Mouse (Mus musculus) megakaryocyte-erythroid progenitor cell, adult 5-6 weeks (primary cell): ENCODE results near the gene Adgrl1. TPM values are rescaled to one million over a fixed set of nuclear protein-coding genes. Genes with fewer than 3 reads are reported as not detected.

ENCODE experiments used
- ATAC-seq: replicated peaks from 2 replicates; pipeline ENCODE4 v1.8.0; 2016; ENCODE audit warnings: mild to moderate bottlenecking, inconsistent platforms; ENCODE audit not compliant: severe bottlenecking, poor library complexity, low FRiP score, low TSS enrichment
- total RNA-seq, 2 experiments: library from RNA; stranded (forward) in 1 of 2; stranded (reverse) in 1 of 2; fragments of 200-1000, 215-1000 nt in 1 of 2; fragments of >200 nt in 1 of 2; fragmentation: Nextera tagmentation in 1 of 2; gene quantifications; 2 replicates each; pipeline ENCODE4 v1.2.3; 2014 to 2017

Gene Adgrl1
- total RNA-seq, 2 experiments from 2014 or later = 13.2 to 25.2 TPM

- no peak for ATAC-seq
Measured at GRCm38 (mm10) chr8:83938330-83938729, 38.4 kb downstream of the Adgrl1 start.

- ATAC-seq = no peak
Measured at GRCm38 (mm10) chr8:83941066-83941677, 41.3 kb downstream of the Adgrl1 start.

DNA sequence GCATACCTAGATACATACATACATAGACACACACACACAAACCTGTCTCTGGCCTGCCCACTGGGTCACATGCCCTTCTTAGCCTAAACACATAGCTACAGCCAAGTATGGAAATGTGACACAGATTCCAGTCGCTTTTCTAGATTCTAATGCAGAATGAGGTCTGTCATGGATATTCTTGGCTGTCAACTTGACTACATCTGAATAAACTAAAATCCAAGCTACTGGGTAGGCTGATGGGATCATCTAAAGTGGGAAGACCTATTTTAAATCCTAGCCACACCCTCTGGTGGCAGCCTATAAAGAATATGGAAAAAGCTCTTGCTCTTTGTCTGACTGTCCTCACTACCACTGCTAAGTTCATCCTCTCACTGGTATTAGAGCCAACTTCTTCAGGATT is 42.5 kb downstream of the Adgrl1 start:
- ATAC-seq = no peak

DNA sequence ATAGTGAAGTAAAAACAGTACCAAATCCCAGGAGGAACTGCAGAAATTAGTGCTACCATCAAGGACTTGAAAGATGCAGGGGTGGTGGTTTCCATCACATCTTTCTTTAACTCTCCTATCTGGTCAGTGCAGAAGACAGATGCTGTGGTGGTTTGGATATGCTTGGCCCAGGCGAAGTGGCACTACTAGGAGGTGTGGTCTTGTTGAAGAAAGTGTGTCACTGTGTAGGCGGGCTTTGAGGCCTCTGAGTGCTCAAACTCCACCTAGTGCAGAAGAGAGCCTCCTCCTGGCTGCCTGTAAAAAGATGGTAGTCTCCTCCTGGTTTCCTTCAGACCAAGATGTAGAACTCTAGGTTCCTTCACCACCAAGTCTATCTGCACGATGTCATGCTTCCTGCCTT is 45.6 kb downstream of the Adgrl1 start:
- ATAC-seq = 0 out of 2 replicates have a peak, but pooled peaks have one; percentile 34

- no peak for ATAC-seq
Measured at GRCm38 (mm10) chr8:83954749-83955105, 54.8 kb downstream of the Adgrl1 start.

DNA sequence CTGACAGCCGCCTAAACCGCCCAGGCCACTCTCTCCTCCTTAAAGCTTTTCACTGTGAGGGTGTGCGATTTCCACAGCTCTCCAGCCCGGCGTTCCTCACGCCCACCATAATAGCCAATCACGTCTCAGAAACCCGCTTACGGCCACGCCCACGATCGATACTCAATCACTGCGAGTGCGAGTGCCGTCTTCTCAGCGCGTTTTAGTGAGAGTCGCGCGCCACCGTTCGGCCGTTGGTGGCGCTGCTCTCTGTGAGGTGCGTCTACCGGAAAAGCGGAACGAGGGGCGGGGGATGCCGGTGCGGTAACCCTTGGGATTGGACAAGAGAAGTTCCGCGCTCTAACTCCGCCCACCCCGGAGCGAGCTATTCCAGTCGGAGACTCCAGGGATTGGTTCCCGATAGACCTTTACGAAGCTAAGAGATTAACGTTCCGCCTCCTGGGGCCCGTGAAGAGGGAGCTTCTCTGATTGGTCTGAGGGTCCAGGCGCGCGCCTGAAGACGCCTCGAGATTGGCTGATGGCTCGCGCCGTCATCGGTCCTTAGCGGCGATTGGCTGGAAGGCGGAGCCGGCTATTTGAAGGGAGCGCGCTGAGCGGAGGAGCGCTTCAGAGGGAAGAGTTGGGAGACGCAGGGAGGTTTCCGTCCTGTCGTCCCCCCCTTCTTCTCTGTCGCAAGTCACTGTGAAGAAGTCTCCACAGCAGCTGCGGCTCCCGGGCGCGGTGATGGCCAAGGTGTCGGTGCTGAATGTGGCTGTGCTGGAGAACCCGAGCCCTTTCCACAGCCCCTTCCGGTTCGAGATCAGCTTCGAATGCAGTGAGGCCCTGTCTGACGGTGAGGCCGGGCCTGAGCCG is 55.4 kb downstream of the Adgrl1 start, which contains the start of the genes Gm10644 and Asf1b:
Gene Gm10644 (minus strand): TSS at position 100 of the 852 bp plus-strand sequence.
Gene Asf1b (plus strand): TSS at position 402 of the 852 bp plus-strand sequence.
- ATAC-seq = peak; percentile 96

DNA sequence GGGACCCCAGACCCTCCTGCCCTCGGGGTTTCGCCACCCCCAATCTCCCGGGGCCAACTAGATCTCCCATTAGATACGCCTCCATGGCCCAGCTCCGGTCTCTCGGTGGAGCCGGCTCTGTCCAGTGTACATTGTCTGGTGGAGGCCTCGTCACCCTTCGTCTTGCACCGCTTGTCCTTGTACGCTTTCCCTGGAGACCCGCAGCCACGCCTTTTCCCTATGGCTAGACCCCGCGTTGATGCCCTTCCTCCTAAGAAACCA is 56.0 kb downstream of the Adgrl1 start:
- ATAC-seq = peak; percentile 21; the same call in 1 of the 2 replicates

DNA sequence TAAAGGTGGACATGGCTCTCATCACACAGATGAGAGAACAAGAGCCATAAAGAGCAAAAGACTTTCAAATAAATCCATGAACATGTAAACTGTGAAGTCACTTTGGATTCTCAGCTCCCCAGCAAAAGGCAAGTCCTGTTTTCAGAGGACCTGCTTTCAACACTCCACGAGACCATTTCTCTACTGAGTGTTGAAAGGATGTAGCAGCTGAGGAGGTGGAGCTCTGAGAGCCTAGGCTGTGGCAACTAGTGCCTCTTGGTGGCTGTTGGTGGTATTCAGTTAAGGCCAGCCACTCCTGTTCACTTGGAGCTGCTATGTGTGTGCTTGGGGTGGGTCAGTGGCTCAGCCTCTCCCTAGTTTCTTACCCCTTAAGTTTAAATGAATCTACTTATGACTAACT is 56.9 kb downstream of the Adgrl1 start:
- ATAC-seq = peak; percentile 62

DNA sequence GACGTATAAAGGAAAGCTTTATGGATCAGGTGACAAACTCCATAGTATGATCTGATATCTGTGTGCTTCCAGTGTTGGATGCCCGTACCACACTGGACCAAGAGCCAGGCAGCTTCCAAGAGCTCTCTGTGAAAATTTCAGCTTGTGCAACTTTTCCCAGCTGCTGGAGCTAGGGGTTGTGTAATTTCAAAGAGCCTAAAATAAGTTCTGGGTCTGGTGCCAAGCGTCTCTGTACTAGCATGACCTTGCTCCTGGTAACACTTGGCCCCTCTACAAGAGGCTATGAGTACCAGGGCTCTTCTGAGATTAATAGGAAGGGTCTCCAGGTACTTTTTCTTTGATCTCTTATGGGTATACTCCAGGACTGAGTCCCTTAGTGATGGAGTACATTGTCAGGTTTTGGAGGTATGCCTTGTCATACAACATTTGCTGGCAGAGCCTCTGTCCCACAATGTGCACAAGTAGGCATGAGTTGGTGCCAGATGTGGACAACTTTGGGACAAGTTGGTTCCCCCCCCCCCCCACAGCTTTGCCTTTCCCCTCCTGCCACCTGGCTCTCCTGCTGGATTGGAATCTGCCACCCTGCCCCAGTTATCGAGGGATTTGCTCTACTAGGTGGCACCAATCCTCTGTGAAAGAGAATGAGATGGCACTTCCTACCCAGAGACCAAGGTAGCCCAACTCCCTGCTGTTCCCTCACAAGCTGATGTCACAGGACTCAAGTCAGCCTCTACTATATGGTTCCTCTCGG is 64.3 kb downstream of the Adgrl1 start:
- ATAC-seq = no peak

DNA sequence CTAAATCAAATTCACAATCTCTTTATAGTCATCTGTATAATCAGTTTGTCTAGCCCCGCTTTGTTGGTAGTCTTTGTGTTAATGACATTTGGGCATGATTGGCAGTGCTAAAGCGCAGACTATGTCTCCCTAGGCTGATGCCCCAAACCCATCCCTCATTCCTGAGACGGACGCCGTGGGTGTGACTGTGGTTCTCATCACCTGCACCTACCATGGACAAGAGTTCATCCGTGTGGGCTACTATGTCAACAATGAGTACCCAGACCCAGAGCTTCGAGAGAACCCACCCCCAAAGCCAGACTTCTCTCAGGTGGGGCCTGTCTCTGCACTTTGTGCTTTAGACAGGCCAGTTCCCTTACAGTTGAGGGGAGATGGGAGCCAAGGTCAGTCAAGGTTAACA is 67.8 kb downstream of the Adgrl1 start:
- no peak for ATAC-seq

DNA sequence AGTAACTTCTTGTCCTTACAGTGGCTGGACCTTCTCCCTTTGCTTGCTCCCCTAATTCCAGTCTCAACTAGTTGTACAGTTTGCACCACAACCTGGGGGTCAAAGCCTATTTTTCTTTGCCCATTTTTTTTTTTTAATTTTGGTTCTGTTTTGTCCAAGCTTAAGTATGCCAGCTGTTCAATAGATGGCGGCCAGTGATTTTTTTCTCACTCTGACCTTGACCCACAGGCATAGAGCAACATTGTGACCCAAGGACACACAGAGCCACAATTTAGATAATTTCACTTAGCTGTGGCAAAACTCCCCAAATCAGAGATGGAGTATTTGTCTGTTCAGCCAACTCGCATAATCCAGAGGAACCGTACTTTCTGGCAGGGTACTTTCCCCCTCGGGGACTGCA is 71.2 kb downstream of the Adgrl1 start:
- ATAC-seq = no peak

- no peak for ATAC-seq
Measured at GRCm38 (mm10) chr8:83971661-83972060, 71.8 kb downstream of the Adgrl1 start.

DNA sequence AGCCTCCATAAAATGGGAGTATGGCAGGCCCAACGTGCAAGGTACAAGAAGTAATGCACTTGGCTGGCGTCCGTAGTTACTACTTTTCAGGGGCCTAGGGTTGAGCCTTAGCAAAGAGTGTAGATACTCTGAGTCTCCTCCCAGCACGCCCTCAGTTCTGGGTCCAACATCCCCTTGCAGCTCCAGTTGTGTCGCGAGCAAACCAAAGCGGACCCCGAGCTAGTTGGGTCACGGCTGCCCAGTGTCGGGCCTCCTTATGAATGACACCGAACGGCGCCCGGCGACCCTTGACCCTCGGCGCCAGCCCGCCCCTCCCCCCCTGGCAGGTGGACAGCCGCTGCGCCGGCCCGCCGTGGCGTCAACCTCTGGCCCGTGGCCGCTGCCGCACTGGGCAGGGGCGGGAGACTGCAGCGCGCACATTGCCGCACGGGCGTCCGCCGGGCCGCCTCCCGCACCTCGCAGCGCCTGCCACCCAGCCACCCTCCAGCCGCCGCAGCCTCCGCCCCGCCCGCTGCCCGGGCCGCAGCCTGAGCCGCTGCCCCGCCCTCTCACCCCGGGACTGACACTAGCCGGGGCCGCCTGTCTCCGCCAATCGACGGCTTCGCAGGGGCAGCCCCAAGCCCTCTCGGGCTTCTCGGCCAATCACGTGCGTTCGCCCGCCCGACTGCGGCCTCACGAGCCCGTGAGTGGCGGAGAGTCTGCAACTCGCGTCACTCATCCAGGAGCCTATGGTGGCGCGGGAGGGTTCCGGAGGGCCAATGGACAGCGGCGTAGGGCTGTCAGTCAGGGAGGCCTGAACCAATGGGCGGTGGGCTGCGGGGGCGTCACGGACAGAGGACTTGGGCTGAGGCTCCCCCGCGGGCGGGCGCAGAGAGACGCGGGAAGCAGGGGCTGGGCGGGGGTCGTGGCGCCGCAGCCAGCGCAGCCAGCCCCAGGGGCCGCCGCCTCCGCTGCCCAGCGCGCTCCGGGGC is 72.5 kb downstream of the Adgrl1 start, which contains the start of gene Prkaca:
Gene Prkaca (plus strand): TSS at position 844 of the 971 bp plus-strand sequence.
- peak; percentile 98 for ATAC-seq

DNA sequence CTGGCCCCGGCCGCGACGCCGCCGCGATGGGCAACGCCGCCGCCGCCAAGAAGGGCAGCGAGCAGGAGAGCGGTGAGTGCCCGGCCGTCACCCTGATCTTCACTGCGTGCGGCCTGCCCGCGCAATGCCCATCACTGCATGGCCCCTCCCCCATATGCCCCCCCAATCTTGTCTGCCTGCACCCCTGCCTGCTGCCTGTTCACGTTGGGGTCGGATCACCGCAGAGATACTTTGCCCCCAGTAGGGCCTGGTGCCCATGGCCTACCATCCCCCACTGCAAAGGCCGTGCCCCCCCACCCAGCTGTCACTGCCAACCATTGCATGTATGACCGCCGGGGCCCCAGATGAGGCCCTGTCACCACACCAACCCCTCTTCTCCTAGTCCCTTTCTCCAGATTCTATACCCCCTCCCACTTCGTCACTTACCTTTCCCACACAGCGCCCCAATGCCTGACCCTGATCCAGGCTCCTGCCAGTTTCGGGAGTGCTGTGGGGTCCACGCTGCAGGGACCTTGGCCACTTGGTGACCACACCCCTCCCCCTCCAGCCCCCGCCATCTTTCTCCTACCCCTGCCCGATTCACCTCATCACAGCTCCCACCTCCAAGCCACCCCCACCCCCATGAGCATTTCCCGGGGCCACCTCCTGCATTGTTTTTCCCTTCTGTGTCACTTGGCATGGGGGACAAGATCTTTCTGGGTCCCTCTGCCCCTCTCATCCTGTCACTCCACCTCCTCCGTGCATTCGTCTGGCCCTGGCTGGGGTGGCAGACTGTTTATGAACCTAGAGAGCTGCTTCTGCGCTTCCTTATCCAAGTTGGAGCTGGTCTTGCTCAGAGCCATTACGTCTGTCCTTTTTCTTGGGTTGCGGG is 73.5 kb downstream of the Adgrl1 start:
- no peak for ATAC-seq

DNA sequence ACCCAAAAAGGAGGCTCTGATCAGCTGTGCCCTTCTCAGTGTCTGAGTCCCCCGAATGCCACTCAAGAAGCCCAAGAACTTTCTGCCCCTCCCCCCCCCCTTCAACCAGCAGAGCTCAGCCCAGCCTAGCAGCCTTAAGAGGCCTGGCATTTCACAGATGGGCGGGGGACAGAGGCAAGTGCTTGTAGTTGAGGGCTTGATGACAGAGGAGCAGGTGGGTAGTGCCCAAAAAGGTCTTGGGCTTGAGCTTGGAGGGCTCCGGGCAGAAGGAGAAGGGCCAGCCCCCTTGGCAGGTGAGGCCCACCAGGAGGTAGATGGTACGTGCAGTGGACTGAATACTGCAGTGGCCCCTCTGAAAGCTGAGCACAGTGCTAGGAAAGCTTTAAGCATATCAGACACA is 74.6 kb downstream of the Adgrl1 start:
- no peak for ATAC-seq

DNA sequence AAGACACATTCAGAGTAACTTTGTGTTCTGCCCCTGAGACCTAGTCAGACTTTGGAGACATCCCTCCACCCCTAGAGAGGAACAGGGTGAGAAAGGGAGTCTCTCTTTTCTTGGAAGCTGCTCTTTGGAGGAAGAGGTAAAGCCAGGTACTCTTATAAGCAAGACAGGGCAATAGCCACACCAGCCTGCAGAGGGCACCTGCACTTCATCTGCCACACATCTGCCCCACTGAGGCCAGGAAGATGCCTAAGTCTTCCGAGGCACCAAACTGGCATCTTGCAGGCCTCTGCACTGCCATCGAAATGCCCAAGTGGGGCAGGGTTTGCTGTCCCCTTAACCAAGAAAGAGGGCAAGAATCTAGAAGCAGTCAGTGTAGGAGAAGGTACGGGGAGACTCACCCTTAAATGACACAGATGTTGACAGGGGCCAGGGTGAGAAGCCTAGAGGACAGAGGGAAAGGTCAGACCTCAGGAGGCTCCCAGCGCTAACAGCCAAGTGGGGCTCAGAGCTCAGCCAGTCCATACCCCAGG is 76.3 kb downstream of the Adgrl1 start:
- ATAC-seq = no peak

DNA sequence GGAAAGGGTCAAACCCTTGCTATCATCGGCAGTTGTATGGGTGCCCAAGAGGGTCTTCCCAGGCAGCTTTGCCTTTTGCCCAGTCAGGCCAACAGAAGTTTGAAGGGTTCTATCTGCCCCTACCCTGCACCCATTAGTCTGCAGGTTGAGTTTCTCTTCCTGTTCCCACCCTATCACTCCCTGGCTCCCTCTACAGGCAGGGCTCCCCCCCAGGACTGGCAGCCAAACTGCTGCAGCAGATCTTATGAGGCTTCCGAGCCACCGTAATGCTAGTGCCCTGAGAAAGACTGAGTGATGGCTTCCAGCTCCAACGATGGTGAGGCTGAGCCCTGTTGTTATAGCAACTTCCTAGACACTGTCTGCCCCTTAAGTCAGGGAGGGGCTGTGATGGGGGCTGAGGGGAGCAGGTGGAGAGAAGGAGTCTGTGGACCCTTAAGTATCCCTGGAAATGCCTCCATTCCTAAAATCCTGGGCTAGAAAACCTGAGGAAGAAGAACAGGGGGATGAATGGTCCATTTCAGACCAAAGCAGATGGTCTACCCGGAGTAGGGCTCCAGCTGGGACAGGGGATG is 77.0 kb downstream of the Adgrl1 start:
- ATAC-seq = no peak

GRCm38 (mm10) chr8:83977646-83978045 is 77.7 kb downstream of the Adgrl1 start:
- ATAC-seq = no peak
